Mouse (Mus musculus) small intestine, adult 2 months (tissue): Measurements from ENCODE around the gene Eva1c.

Experiments used
- CTCF ChIP-seq: fragments of 200-500 bp; IDR thresholded peaks from 2 replicates; pipeline ENCODE4 v1.5.1; 2012; ENCODE audit warnings: low read depth, mild to moderate bottlenecking, control low read depth, inconsistent platforms, low read length, moderate library complexity, mixed read lengths; ENCODE audit not compliant: insufficient replicate concordance, insufficient read length; ENCODE audit errors: extremely low read depth
- POLR2A ChIP-seq: fragments of 200-500 bp; IDR thresholded peaks from 2 replicates; pipeline ENCODE4 v1.6.1; 2012; ENCODE audit warnings: low read depth, mild to moderate bottlenecking, control low read depth, inconsistent platforms, low read length, moderate library complexity

DNA sequence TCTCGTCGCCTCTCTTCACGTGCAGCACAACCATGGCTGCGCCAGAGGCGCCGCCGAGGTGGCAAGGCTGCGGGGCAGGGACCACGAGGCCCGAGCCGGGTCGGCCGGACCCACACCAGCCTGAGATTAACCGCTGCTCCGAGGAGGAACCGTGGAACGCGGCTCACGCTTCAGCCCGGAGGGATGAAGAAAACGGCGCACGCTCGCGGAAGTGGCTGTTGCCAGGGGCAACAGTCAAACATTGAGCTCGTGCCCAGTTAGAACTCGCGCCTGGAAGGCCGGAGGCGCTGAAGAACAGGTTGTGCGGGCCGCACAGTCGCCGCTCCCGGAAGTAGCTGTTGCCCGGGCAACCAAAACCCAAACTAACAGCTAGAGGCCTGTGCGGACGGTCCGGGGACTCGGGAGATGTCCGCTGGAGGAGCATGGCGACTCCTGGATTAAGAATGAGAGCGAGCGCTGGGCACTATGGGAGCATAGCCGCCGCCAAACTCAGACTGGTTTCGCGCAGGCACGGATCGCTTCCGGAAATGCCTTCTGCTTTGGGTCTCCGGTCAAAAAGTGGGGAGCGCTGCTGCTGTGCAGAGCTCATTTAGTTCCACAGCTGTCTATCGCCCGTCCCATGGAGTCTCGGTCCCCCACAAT lies 108.3 kb downstream of the Eva1c start, which contains the start of gene Cfap298:
- peak; percentile 56 for TF ChIP-seq POLR2A
- no peak for TF ChIP-seq CTCF
